Mouse (Mus musculus): ENCODE results near the gene Ephb2.
A peak's percentile ranks its signal among the peaks of the same experiment; 100 is the strongest.

The Ephb2 gene

GRCm38 (mm10) chr4:136601476-136601875 lies 234.3 kb downstream of the Ephb2 start:
- DNase-seq (ENCODE audit: low spot score in 2 of 2) = peak; percentile 48 to 74

- DNase-seq (ENCODE audit: low spot score in 2 of 2) = no peak
These were observed 235.3 kb downstream of the Ephb2 start for GRCm38 (mm10) chr4:136600536-136600935.

GRCm38 (mm10) chr4:136599869-136600268 lies 235.9 kb downstream of the Ephb2 start:
- no peak for DNase-seq (ENCODE audit: low spot score in 2 of 2)

- no peak for DNase-seq (ENCODE audit: low spot score in 2 of 2)
These were observed 237.4 kb downstream of the Ephb2 start for GRCm38 (mm10) chr4:136598268-136598876.

Measured in spleen, postnatal 10 days (tissue).